Mouse (Mus musculus): ENCODE measurements around the gene Emx2. TPM values are rescaled to one million over a fixed set of nuclear protein-coding genes. Genes with fewer than 3 reads are reported as not detected.

Gene Emx2
- total RNA-seq, 4 experiments from 2014 or later, result 17.4 to 25.8 (median 21.9) TPM

Other genes starting within 250 kb of the Emx2 start
- not detected for gene Kcnk18, start 239.2 kb upstream of the Emx2 start, total RNA-seq (2022)
- 1 to 10 TPM in 2 of 4 experiments, under 1 TPM in 2; 0.84 to 1.2 (median 1.1) TPM for gene Slc18a2, start 197.5 kb upstream of the Emx2 start, total RNA-seq (2022)
- gene Rps12-ps3, start 136.1 kb upstream of the Emx2 start, total RNA-seq (2022), result 100 to 1,000 TPM; 166 to 376 (median 279) TPM
- gene Pdzd8, start 112.6 kb upstream of the Emx2 start, total RNA-seq (2022), result 10 to 100 TPM; 44.8 to 51.3 (median 50.1) TPM

Measured in layer of hippocampus, adult 8-10 months (tissue).